Mouse (Mus musculus) intestine, postnatal 0 days (tissue): Measurements from ENCODE around the gene Rab26. TPM values are rescaled to one million over a fixed set of nuclear protein-coding genes. Genes with fewer than 3 reads are reported as not detected.

Source experiments
- ATAC-seq: fragments of 200-750 bp; cut with Nextera tagmentation; 2 replicates; pipeline ENCODE4 v1.8.0; 2017; ENCODE audit warnings: mild to moderate bottlenecking, moderate TSS enrichment, moderate library complexity
- H3K27ac ChIP-seq: fragments of 300-500 bp; sonication (generic); 2 replicates; pipeline ENCODE4 v1.5.1; 2014; ENCODE audit warnings: mild to moderate bottlenecking, low read depth, low read length, moderate library complexity
- H3K27me3 ChIP-seq: fragments of 300-500 bp; sonication (generic); replicated peaks from 2 replicates; pipeline ENCODE4 v1.6.1; 2014; ENCODE audit warnings: low read length, mixed read lengths; ENCODE audit not compliant: control insufficient read depth, insufficient read depth
- H3K36me3 ChIP-seq: fragments of 300-500 bp; sonication (generic); 2 replicates; pipeline ENCODE4 v1.6.1; 2014; ENCODE audit warnings: mild to moderate bottlenecking, moderate library complexity; ENCODE audit not compliant: control insufficient read depth, insufficient read depth
- H3K4me1 ChIP-seq: fragments of 300-500 bp; sonication (generic); replicated peaks from 2 replicates; pipeline ENCODE4 v1.6.1; 2014; ENCODE audit warnings: antibody characterized with exemption, low read length, mixed read lengths; ENCODE audit not compliant: control insufficient read depth, insufficient read depth
- H3K4me2 ChIP-seq: fragments of 300-500 bp; sonication (generic); replicated peaks from 2 replicates; pipeline ENCODE4 v1.6.1; 2014; ENCODE audit warnings: low read depth, mild to moderate bottlenecking, moderate library complexity
- H3K4me3 ChIP-seq: fragments of 300-500 bp; sonication (generic); 2 replicates; pipeline ENCODE4 v1.5.1; 2014; ENCODE audit warnings: low read depth, low read length
- H3K9ac ChIP-seq: fragments of 300-500 bp; sonication (generic); 2 replicates; pipeline ENCODE4 v1.6.1; 2014; ENCODE audit warnings: mild to moderate bottlenecking, low read depth, low read length
- H3K9me3 ChIP-seq: fragments of 300-500 bp; sonication (generic); 2 replicates; pipeline ENCODE4 v1.6.1; 2016; ENCODE audit warnings: mixed run types; ENCODE audit not compliant: control insufficient read depth
- CTCF ChIP-seq: sonication (generic); IDR thresholded peaks from 2 replicates; pipeline ENCODE4 v1.5.1; 2016; ENCODE audit warnings: low read depth, mild to moderate bottlenecking, control low read depth, antibody characterized with exemption, moderate library complexity
- WGBS: fragments of 180-500 bp; shearing (Covaris S2); extraction: QIAGEN DNeasy Blood & Tissue Kit; methylation state at CpG from one replicate; pipeline ENCODE4 v1.1.7; 2014; 5-methylcytosine and 5-hydroxymethylcytosine counted together
- polyA plus RNA-seq: library from polyadenylated mRNA; unstranded; fragments of >200 nt; fragmentation: Nextera tagmentation; extraction: Ambion mirVana; gene quantifications from 2 replicates; pipeline ENCODE4 v1.2.1, GENCODE M21; 2015

The Rab26 gene
- polyA plus RNA-seq, 1 experiment from 2014 or later, result 0.31 TPM

DNA sequence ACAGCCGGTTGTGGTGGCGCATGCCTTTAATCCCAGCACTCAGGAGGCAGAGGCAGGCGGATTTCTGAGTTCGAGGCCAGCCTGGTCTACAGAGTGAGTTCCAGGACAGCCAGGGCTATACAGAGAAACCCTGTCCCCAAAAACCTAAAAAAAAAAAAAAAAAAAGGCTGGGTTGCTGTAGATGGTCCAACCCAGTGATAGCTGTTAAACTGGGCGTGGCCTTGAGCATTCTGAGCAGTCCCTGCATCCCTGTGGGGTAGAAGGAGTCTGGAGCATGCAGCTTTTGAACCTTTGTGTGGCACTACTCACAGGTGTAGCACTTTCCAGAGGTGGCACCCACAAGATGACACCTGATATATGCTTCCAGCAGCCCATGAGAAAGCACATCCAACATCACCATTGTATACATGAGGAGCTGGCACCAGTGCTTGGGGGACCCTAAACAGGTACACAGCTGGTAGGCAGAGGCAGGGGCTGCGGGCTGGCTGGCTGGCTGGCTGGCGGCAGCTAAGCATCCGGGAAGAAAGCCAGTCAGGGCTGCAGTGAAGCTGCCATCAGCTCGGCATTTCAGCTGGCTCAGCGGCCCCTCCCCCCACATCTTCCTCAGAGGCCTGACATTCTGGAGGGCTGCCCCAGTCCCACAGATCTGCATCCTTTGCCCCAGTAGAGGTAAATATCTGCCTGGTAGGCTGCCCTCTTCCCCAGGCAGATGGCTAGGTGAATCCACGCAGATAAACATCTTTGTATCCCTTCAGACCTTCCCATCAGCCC, 48.7 kb downstream of the Rab26 start:
- Histone ChIP-seq H3K4me3 (no peak overlapping the region), H3K27ac (no peak overlapping the region), H3K9ac (no peak overlapping the region), H3K9me3 (no peaks in the 10 kb centered on the region), H3K36me3 (no peaks in the 10 kb centered on the region), H3K27me3 (peaks cover 27% of the 10 kb centered on the region; the same call in 1 of the 2 replicates), H3K4me1 (peaks cover 6% of the 10 kb centered on the region; the same call in 1 of the 2 replicates), H3K4me2 (no peak overlapping the region)
- 48% methylated on average over 11 of the region's 11 CpGs for WGBS
- ATAC-seq, result no peak
- no peak for TF ChIP-seq CTCF

GRCm38 (mm10) chr17:24483495-24483894, 50.5 kb downstream of the Rab26 start:
- H3K4me1 ChIP-seq, result no peaks in the 10 kb centered on the region
- H3K4me2 ChIP-seq, result no peak overlapping the region
- ATAC-seq, result no peak
- H3K9ac ChIP-seq, result no peak overlapping the region
- peaks cover 13% of the 10 kb centered on the region; the same call in 1 of the 2 replicates for H3K27me3 ChIP-seq
- H3K9me3 ChIP-seq, result no peaks in the 10 kb centered on the region
- H3K36me3 ChIP-seq, result no peaks in the 10 kb centered on the region
- TF ChIP-seq CTCF, result no peak
- no peak overlapping the region for H3K4me3 ChIP-seq
- no peak overlapping the region for H3K27ac ChIP-seq
- WGBS, result 93% methylated on average over 3 of the region's 3 CpGs

GRCm38 (mm10) chr17:24481027-24481815, 52.8 kb downstream of the Rab26 start:
- H3K9ac ChIP-seq, result no peak overlapping the region
- whole genome bisulfite sequencing, result 85% methylated on average over 20 of the region's 20 CpGs
- peaks cover 16% of the 10 kb centered on the region for H3K36me3 ChIP-seq
- H3K27ac ChIP-seq, result no peak overlapping the region
- H3K4me2 ChIP-seq, result no peak overlapping the region
- no peak overlapping the region for H3K4me3 ChIP-seq
- peaks cover 8% of the 10 kb centered on the region for H3K4me1 ChIP-seq
- no peak for TF ChIP-seq CTCF
- H3K9me3 ChIP-seq, result no peaks in the 10 kb centered on the region
- ATAC-seq, result no peak
- no peaks in the 10 kb centered on the region for H3K27me3 ChIP-seq

GRCm38 (mm10) chr17:24480201-24480826, 53.7 kb downstream of the Rab26 start:
- H3K9ac ChIP-seq, result no peak overlapping the region
- ATAC-seq, result no peak
- no peaks in the 10 kb centered on the region for H3K9me3 ChIP-seq
- H3K4me3 ChIP-seq, result no peak overlapping the region
- no peak overlapping the region for H3K27ac ChIP-seq
- H3K4me1 ChIP-seq, result peaks cover 8% of the 10 kb centered on the region
- H3K36me3 ChIP-seq, result peaks cover 25% of the 10 kb centered on the region
- 53% methylated on average over 3 of the region's 3 CpGs for WGBS
- no peak overlapping the region for H3K4me2 ChIP-seq
- TF ChIP-seq CTCF, result peak; percentile 61
- no peaks in the 10 kb centered on the region for H3K27me3 ChIP-seq

GRCm38 (mm10) chr17:24479431-24479830, 54.6 kb downstream of the Rab26 start:
- H3K4me3 ChIP-seq, result peak overlapping the region; percentile 87
- H3K4me2 ChIP-seq, result no peak overlapping the region; the same call in 1 of the 2 replicates
- 14% methylated on average over 1 of the region's 1 CpGs for WGBS
- no peak overlapping the region for H3K9ac ChIP-seq
- TF ChIP-seq CTCF, result no peak
- no peak overlapping the region for H3K27ac ChIP-seq
- ATAC-seq, result no peak
- H3K36me3 ChIP-seq, result peaks cover 34% of the 10 kb centered on the region
- no peaks in the 10 kb centered on the region for H3K9me3 ChIP-seq
- peaks cover 8% of the 10 kb centered on the region for H3K4me1 ChIP-seq
- H3K27me3 ChIP-seq, result no peaks in the 10 kb centered on the region
